Mouse (Mus musculus) hindbrain, postnatal 0 days (tissue): ENCODE results near the gene Arsb. TPM values are rescaled to one million over a fixed set of nuclear protein-coding genes. Genes with fewer than 3 reads are reported as not detected.

ENCODE experiments used
- ATAC-seq: fragments of 200-750 bp; cut with Nextera tagmentation; 2 replicates; pipeline ENCODE4 v1.8.0; 2017; ENCODE audit warnings: mild to moderate bottlenecking, moderate TSS enrichment, moderate library complexity
- DNase-seq: peaks from one replicate; pipeline ENCODE4 v3.0.0-alpha.2; 2015; ENCODE audit warnings: low spot score
- H3K27ac ChIP-seq: fragments of 300-500 bp; sonication (generic); 2 replicates; pipeline ENCODE4 v1.5.1; 2014; ENCODE audit warnings: mild to moderate bottlenecking
- H3K27me3 ChIP-seq: fragments of 300-500 bp; sonication (generic); 2 replicates; pipeline ENCODE4 v1.6.1; 2014; ENCODE audit warnings: low read length, mixed read lengths; ENCODE audit not compliant: insufficient read depth
- H3K36me3 ChIP-seq: fragments of 300-500 bp; sonication (generic); 2 replicates; pipeline ENCODE4 v1.6.1; 2014; ENCODE audit warnings: low read length, mixed read lengths; ENCODE audit not compliant: insufficient read depth
- H3K4me1 ChIP-seq: fragments of 300-500 bp; sonication (generic); 2 replicates; pipeline ENCODE4 v1.6.1; 2014; ENCODE audit warnings: antibody characterized with exemption, low read length, mixed read lengths; ENCODE audit not compliant: insufficient read depth
- H3K4me2 ChIP-seq: fragments of 300-500 bp; sonication (generic); 2 replicates; pipeline ENCODE4 v1.6.1; 2014; ENCODE audit warnings: low read depth, mild to moderate bottlenecking, low read length, moderate library complexity, mixed read lengths
- H3K4me3 ChIP-seq: fragments of 300-500 bp; sonication (generic); 2 replicates; pipeline ENCODE4 v1.5.1; 2014; ENCODE audit warnings: low read length
- H3K9ac ChIP-seq: fragments of 300-500 bp; sonication (generic); replicated peaks from 2 replicates; pipeline ENCODE4 v1.6.1; 2014; ENCODE audit warnings: mild to moderate bottlenecking, low read length, moderate library complexity, mixed read lengths
- H3K9me3 ChIP-seq: fragments of 300-500 bp; sonication (generic); 2 replicates; pipeline ENCODE4 v1.6.1; 2016; ENCODE audit warnings: low read length, mixed read lengths
- CTCF ChIP-seq: IDR thresholded peaks from 2 replicates; pipeline ENCODE4 v1.5.1; 2016; ENCODE audit warnings: antibody characterized with exemption, control low read depth, low read depth
- WGBS: fragments of 180-500 bp; shearing (Covaris S2); extraction: QIAGEN DNeasy Blood & Tissue Kit; methylation state at CpG from one replicate; pipeline ENCODE4 v1.1.7; 2014; 5-methylcytosine and 5-hydroxymethylcytosine counted together
- microRNA-seq, 2 experiments: library from miRNA; unstranded; fragments of <30 nt; microRNA quantifications; one replicate each; pipeline ENCODE4; 2016
- polyA plus RNA-seq: library from polyadenylated mRNA; unstranded; fragments of >200 nt; fragmentation: Nextera tagmentation; extraction: Ambion mirVana; gene quantifications from 2 replicates; pipeline ENCODE4 v1.2.1, GENCODE M21; 2015
- total RNA-seq: library from RNA; depleted of rRNA; stranded (reverse); fragments of >200 nt; gene quantifications from 2 replicates; pipeline ENCODE4 v1.2.3, GENCODE M21; 2014; rRNA removed

The Arsb gene
- total and polyA plus RNA-seq, 2 experiments from 2014 or later = 11.7 to 19.0 TPM

GRCm38 (mm10) chr13:93987611-93988010 is 216.2 kb downstream of the Arsb start:
- DNase-seq = no peak
- Histone ChIP-seq H3K4me2 (no peak overlapping the region), H3K9me3 (no peaks in the 10 kb centered on the region), H3K36me3 (no peaks in the 10 kb centered on the region), H3K4me1 (no peaks in the 10 kb centered on the region), H3K27me3 (no peaks in the 10 kb centered on the region), H3K9ac (no peak overlapping the region), H3K27ac (no peak overlapping the region), H3K4me3 (no peak overlapping the region)
- TF ChIP-seq CTCF = no peak
- ATAC-seq = no peak
- WGBS = 66% methylated on average over 7 of the region's 7 CpGs

- TF ChIP-seq CTCF = no peak
- no peaks in the 10 kb centered on the region for H3K9me3 ChIP-seq
- H3K9ac ChIP-seq = no peak overlapping the region
- H3K36me3 ChIP-seq = no peaks in the 10 kb centered on the region
- no peak for DNase-seq
- H3K27me3 ChIP-seq = no peaks in the 10 kb centered on the region
- no peak for ATAC-seq
- 69% methylated on average over 3 of the region's 4 CpGs for WGBS
- no peak overlapping the region for H3K4me3 ChIP-seq
- H3K4me1 ChIP-seq = no peaks in the 10 kb centered on the region
- H3K27ac ChIP-seq = no peak overlapping the region
- no peak overlapping the region for H3K4me2 ChIP-seq
These were observed 217.8 kb downstream of the Arsb start for GRCm38 (mm10) chr13:93989208-93989607.

GRCm38 (mm10) chr13:93989736-93990611 is 218.5 kb downstream of the Arsb start:
- H3K9me3 ChIP-seq = no peaks in the 10 kb centered on the region
- no peaks in the 10 kb centered on the region for H3K4me1 ChIP-seq
- WGBS = 81% methylated on average over 11 of the region's 11 CpGs
- no peaks in the 10 kb centered on the region for H3K36me3 ChIP-seq
- H3K27me3 ChIP-seq = no peaks in the 10 kb centered on the region
- ATAC-seq (no peak), DNase-seq (no peak)
- H3K9ac ChIP-seq = no peak overlapping the region
- no peak overlapping the region for H3K4me2 ChIP-seq
- H3K27ac ChIP-seq = no peak overlapping the region
- H3K4me3 ChIP-seq = no peak overlapping the region
- TF ChIP-seq CTCF = no peak

- Histone ChIP-seq H3K36me3 (no peaks in the 10 kb centered on the region), H3K9ac (no peak overlapping the region), H3K27ac (no peak overlapping the region), H3K4me3 (no peak overlapping the region), H3K4me2 (no peak overlapping the region), H3K9me3 (no peaks in the 10 kb centered on the region), H3K27me3 (no peaks in the 10 kb centered on the region), H3K4me1 (no peaks in the 10 kb centered on the region)
- no peak for TF ChIP-seq CTCF
- DNase-seq (no peak), ATAC-seq (no peak)
- WGBS = 84% methylated on average over 3 of the region's 3 CpGs
These were observed 219.4 kb downstream of the Arsb start for GRCm38 (mm10) chr13:93990841-93991240.

- Histone ChIP-seq H3K27me3 (no peaks in the 10 kb centered on the region), H3K9ac (no peak overlapping the region), H3K36me3 (no peaks in the 10 kb centered on the region), H3K4me1 (no peaks in the 10 kb centered on the region), H3K9me3 (no peaks in the 10 kb centered on the region), H3K4me3 (no peak overlapping the region), H3K4me2 (no peak overlapping the region), H3K27ac (no peak overlapping the region)
- ATAC-seq (no peak), DNase-seq (no peak)
- 91% methylated on average over 5 of the region's 5 CpGs for WGBS
- TF ChIP-seq CTCF = no peak
These were observed 221.0 kb downstream of the Arsb start for GRCm38 (mm10) chr13:93992342-93992882.

Small RNA genes lying within 50 kb of the gene (microRNA-seq; reads per million reads assigned to microRNA genes)
- gene Gm25534 (0 reads per million in 2 experiments), gene Mir5624 (0 reads per million in 2 experiments)

Other genes starting within 250 kb of the Arsb start
- 0.05 TPM in 1 of 2 replicates, not detected in the other for gene Bhmt, start 133.7 kb upstream of the Arsb start, total RNA-seq
- gene Bhmt, start 133.7 kb upstream of the Arsb start, polyA plus RNA-seq = 0.98 and 1.1 TPM in 2 replicates
- not detected in 2 replicates for gene Bhmt2, start 97.3 kb upstream of the Arsb start, total RNA-seq
- gene Bhmt2, start 97.3 kb upstream of the Arsb start, polyA plus RNA-seq = 0.05 and 0.14 TPM in 2 replicates
- 0.07 and 0.21 TPM in 2 replicates for gene Dmgdh, start 97.2 kb upstream of the Arsb start, total RNA-seq
- 0.28 and 0.43 TPM in 2 replicates for gene Dmgdh, start 97.2 kb upstream of the Arsb start, polyA plus RNA-seq